In genomic region chr16:48941805-48942204, GRCm38 (mm10) we compare ENCODE assay signal across 9 mouse cellular contexts. TPM values are rescaled to one million over a fixed set of nuclear protein-coding genes. Genes with fewer than 3 reads are reported as not detected.
DNase-seq lines count a peak whose midpoint lies in the region; ATAC-seq and TF ChIP-seq lines count a peak whose summit lies in the region.
"Had no signal": no experiment of that assay in that cellular context is flagged by ENCODE, and none has a peak within 500 bp of the region (broad histone marks: within the 10 kb centered on the region; RNA-seq: fewer than 3 reads in every experiment).

No protein-coding gene starts in this region.

- no peak overlapping the region for H3K4me2 ChIP-seq in liver, embryonic 12.5 days
- H3K4me2 ChIP-seq in intestine, embryonic 15.5 days (replicated peaks): no peak overlapping the region
- H3K4me2 ChIP-seq: liver, embryonic 13.5 days had no signal

- no peaks in the 10 kb centered on the region for H3K9me3 ChIP-seq in liver, embryonic 12.5 days (replicated peaks)
- no peaks in the 10 kb centered on the region for H3K9me3 ChIP-seq in intestine, embryonic 15.5 days
- H3K9me3 ChIP-seq: liver, embryonic 13.5 days had no signal

- H3K36me3 ChIP-seq in liver, adult 2 months (ENCODE audit: control insufficient read depth, insufficient read depth, low read length): no peaks in the 10 kb centered on the region
- H3K36me3 ChIP-seq in liver, embryonic 12.5 days: peaks cover 21% of the 10 kb centered on the region
- peaks cover 4% of the 10 kb centered on the region; the same call in 1 of the 2 replicates for H3K36me3 ChIP-seq in intestine, embryonic 15.5 days

- no peaks in the 10 kb centered on the region for H3K4me1 ChIP-seq in liver, adult 2 months (ENCODE audit: control insufficient read depth, insufficient read depth, low read length)
- no peaks in the 10 kb centered on the region for H3K4me1 ChIP-seq in liver, embryonic 12.5 days
- no peaks in the 10 kb centered on the region for H3K4me1 ChIP-seq in intestine, embryonic 15.5 days (replicated peaks)
- H3K4me1 ChIP-seq: liver, embryonic 13.5 days had no signal

- H3K27ac ChIP-seq in liver, adult 2 months (replicated peaks; ENCODE audit: insufficient read depth, low read depth, low read length): no peak overlapping the region
- H3K27ac ChIP-seq in liver, embryonic 12.5 days: no peak overlapping the region
- H3K27ac ChIP-seq in intestine, embryonic 15.5 days: no peak overlapping the region
- H3K27ac ChIP-seq: liver, embryonic 13.5 days had no signal

- DNase-seq in embryo, embryonic 10 days (ENCODE audit: low spot score): peak; percentile 9
- no peak for DNase-seq in embryo, embryonic 9.5 days (ENCODE audit: extremely low spot score)
- DNase-seq in liver, adult 2 months (ENCODE audit: extremely low read depth, low read depth, low spot score): peak; percentile 5
- DNase-seq in ZHBTc4 (ENCODE audit: low read depth, low spot score): peak; percentile 19
- DNase-seq in retina, postnatal 1 day: peak; percentile 9
- no peak for DNase-seq in gastrocnemius, adult 18-20 months (ENCODE audit: low spot score)
- DNase-seq: liver, embryonic 13.5 days had no signal

- no peaks in the 10 kb centered on the region for H3K79me2 ChIP-seq in liver, adult 2 months (ENCODE audit: control insufficient read depth, insufficient read depth, low read length)

- ATAC-seq in liver, embryonic 12.5 days: no peak
- no peak for ATAC-seq in intestine, embryonic 15.5 days

- TF ChIP-seq POLR2A in liver, adult 2 months (IDR thresholded peaks at IDR 0.05; ENCODE audit: extremely low read depth, insufficient read depth, low read length): no peak

- no peaks in the 10 kb centered on the region for H3K27me3 ChIP-seq in liver, adult 2 months (ENCODE audit: control insufficient read depth, insufficient read depth, low read length)
- H3K27me3 ChIP-seq in liver, embryonic 12.5 days (replicated peaks): no peaks in the 10 kb centered on the region
- no peaks in the 10 kb centered on the region for H3K27me3 ChIP-seq in intestine, embryonic 15.5 days (replicated peaks)
- H3K27me3 ChIP-seq: liver, embryonic 13.5 days had no signal

- 81% methylated on average over 1 of the region's 1 CpGs for WGBS in liver, adult 2 months
- 55% methylated on average over 1 of the region's 1 CpGs for WGBS in liver, embryonic 12.5 days (ENCODE audit: insufficient replicate concordance)
- 55% methylated on average over 1 of the region's 1 CpGs for WGBS in intestine, embryonic 15.5 days

- TF ChIP-seq CTCF in liver, adult 2 months (IDR thresholded peaks at IDR 0.05; ENCODE audit: low read depth, low read length): no peak

- H3K4me3 ChIP-seq in liver, adult 2 months (ENCODE audit: insufficient read depth, low read depth, low read length): no peak overlapping the region
- H3K4me3 ChIP-seq in liver, embryonic 12.5 days: no peak overlapping the region
- no peak overlapping the region for H3K4me3 ChIP-seq in intestine, embryonic 15.5 days (replicated peaks)
- H3K4me3 ChIP-seq: liver, embryonic 13.5 days had no signal

- H3K9ac ChIP-seq in liver, adult 2 months (ENCODE audit: low read depth, low read length): no peak overlapping the region
- H3K9ac ChIP-seq in liver, embryonic 12.5 days: no peak overlapping the region
- H3K9ac ChIP-seq in intestine, embryonic 15.5 days: no peak overlapping the region
- H3K9ac ChIP-seq: liver, embryonic 13.5 days had no signal

RNA-seq across cellular contexts. Expression of gene Dzip3, which starts 52.2 kb away (rescaled TPM):
- 3.4 and 4.0 TPM in 2 replicates for total RNA-seq in liver, adult 2 months (2014; rRNA removed)
- polyA plus RNA-seq in liver, adult 2 months (2012; rRNA removed): 0.21 and 0.37 TPM in 2 replicates
- 11.4 and 12.3 TPM in 2 replicates for polyA plus RNA-seq in liver, embryonic 12.5 days (2016; fragmentation: Nextera tagmentation; extraction: Ambion mirVana)
- 19.3 and 22.6 TPM in 2 replicates for polyA plus RNA-seq in intestine, embryonic 15.5 days (2015; fragmentation: Nextera tagmentation; extraction: Ambion mirVana)
- 1 to 10 TPM; 3.2 to 3.4 TPM for total RNA-seq in gastrocnemius, adult 18-20 months (2021)

RNA-seq across cellular contexts. Expression of gene Cip2a, which starts 52.2 kb away (rescaled TPM):
- 1.0 and 1.3 TPM in 2 replicates for total RNA-seq in liver, adult 2 months (2014; rRNA removed)
- 0.18 and 0.66 TPM in 2 replicates for polyA plus RNA-seq in liver, adult 2 months (2012; rRNA removed)
- 24.1 and 24.7 TPM in 2 replicates for polyA plus RNA-seq in liver, embryonic 12.5 days (2016; fragmentation: Nextera tagmentation; extraction: Ambion mirVana)
- 19.4 and 24.1 TPM in 2 replicates for polyA plus RNA-seq in intestine, embryonic 15.5 days (2015; fragmentation: Nextera tagmentation; extraction: Ambion mirVana)
- under 1 TPM; 0.40 to 0.53 TPM for total RNA-seq in gastrocnemius, adult 18-20 months (2021)

Comparison
In these comparisons a context has a peak if more than half of its experiments do, and no peak if none do; other contexts are left out.
1. DNase-seq: peak in embryo, embryonic 10 days (single experiment), liver, adult 2 months (single experiment), ZHBTc4 (single experiment) and retina, postnatal 1 day (single experiment); none in embryo, embryonic 9.5 days (single experiment) and gastrocnemius, adult 18-20 months (single experiment).
2. RNA of gene Cip2a, which starts 52.2 kb away (polyA plus RNA-seq): 24.1 to 24.7 TPM in liver, embryonic 12.5 days and 19.4 to 24.1 TPM in intestine, embryonic 15.5 days; 0.18 to 0.66 TPM in liver, adult 2 months; every median in the first group is over 10 times any median in the second.